Mouse (Mus musculus) kidney, embryonic 14.5 days (tissue): ENCODE data around the gene Slc43a3. TPM values are rescaled to one million over a fixed set of nuclear protein-coding genes. Genes with fewer than 3 reads are reported as not detected.
A peak's percentile ranks its signal among the peaks of the same experiment; 100 is the strongest.

ENCODE experiments used
- ATAC-seq: fragments of 200-750 bp; cut with Nextera tagmentation; 2 replicates; pipeline ENCODE4 v1.8.0; 2017; ENCODE audit warnings: moderate number of reproducible peaks, mild to moderate bottlenecking, moderate TSS enrichment, moderate library complexity; ENCODE audit not compliant: low FRiP score, low TSS enrichment
- H3K27ac ChIP-seq: fragments of 300-500 bp; sonication (generic); 2 replicates; pipeline ENCODE4 v1.5.1; 2014; ENCODE audit warnings: low read depth, mild to moderate bottlenecking, low read length, moderate library complexity, mixed read lengths
- H3K27me3 ChIP-seq: fragments of 300-500 bp; sonication (generic); 2 replicates; pipeline ENCODE4 v1.6.1; 2014; ENCODE audit warnings: mild to moderate bottlenecking, low read length; ENCODE audit not compliant: control insufficient read depth, insufficient read depth
- H3K36me3 ChIP-seq: fragments of 300-500 bp; sonication (generic); 2 replicates; pipeline ENCODE4 v1.6.1; 2014; ENCODE audit warnings: low read length, mixed read lengths; ENCODE audit not compliant: control insufficient read depth, insufficient read depth
- H3K4me1 ChIP-seq: fragments of 300-500 bp; sonication (generic); 2 replicates; pipeline ENCODE4 v1.6.1; 2014; ENCODE audit warnings: low read length, mixed read lengths; ENCODE audit not compliant: control insufficient read depth, insufficient read depth
- H3K4me2 ChIP-seq: fragments of 300-500 bp; sonication (generic); replicated peaks from 2 replicates; pipeline ENCODE4 v1.6.1; 2014; ENCODE audit warnings: low read depth, mild to moderate bottlenecking, low read length
- H3K4me3 ChIP-seq: fragments of 300-500 bp; sonication (generic); 2 replicates; pipeline ENCODE4 v1.5.1; 2014; ENCODE audit warnings: mild to moderate bottlenecking, low read length
- H3K9ac ChIP-seq: fragments of 300-500 bp; sonication (generic); 2 replicates; pipeline ENCODE4 v1.6.1; 2014; ENCODE audit warnings: low read depth, mild to moderate bottlenecking, low read length, moderate library complexity
- H3K9me3 ChIP-seq: fragments of 300-500 bp; sonication (generic); 2 replicates; pipeline ENCODE4 v1.6.1; 2016; ENCODE audit warnings: low read length; ENCODE audit not compliant: control insufficient read depth
- WGBS: fragments of 180-500 bp; shearing (Covaris S2); extraction: QIAGEN DNeasy Blood & Tissue Kit; methylation state at CpG from one replicate; pipeline ENCODE4 v1.1.7; 2014; 5-methylcytosine and 5-hydroxymethylcytosine counted together
- polyA plus RNA-seq: library from polyadenylated mRNA; unstranded; fragments of >200 nt; fragmentation: Nextera tagmentation; extraction: Ambion mirVana; gene quantifications from 2 replicates; pipeline ENCODE4 v1.2.1, GENCODE M21; 2014

The Slc43a3 gene
- polyA plus RNA-seq, 1 experiment from 2014 or later = 53.7 TPM

DNA sequence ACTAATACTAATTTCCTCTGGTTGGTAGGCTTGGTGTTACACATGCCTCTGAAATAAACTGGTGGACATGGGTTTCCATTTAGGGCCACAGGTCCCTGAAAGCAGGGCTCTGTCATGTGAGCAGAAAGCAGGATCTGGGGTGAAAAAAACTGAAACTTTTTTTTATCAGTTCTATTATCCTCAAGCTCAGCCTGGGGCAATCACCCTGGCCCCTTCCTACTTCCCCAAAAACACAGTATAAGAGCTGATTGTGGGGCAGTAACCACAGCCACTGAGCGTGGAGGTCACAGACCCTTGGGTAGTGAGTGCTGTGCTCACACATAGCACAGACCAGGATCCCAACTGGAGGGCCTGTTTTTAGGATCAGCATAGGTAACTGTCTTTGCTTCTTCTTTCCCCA is 51.6 kb downstream of the Slc43a3 start, which contains the start of gene Prg3:
Prg3 (plus strand) TSS at position 286 of the 400 bp plus-strand sequence.
- Histone ChIP-seq H3K27ac (no peak within 1 kb of the TSS), H3K9me3 (no peaks in the 10 kb centered on the region), H3K9ac (no peak within 1 kb of the TSS), H3K27me3 (no peaks in the 10 kb centered on the region), H3K4me2 (no peak within 1 kb of the TSS), H3K36me3 (no peaks in the 10 kb centered on the region), H3K4me1 (no peaks in the 10 kb centered on the region), H3K4me3 (no peak within 1 kb of the TSS)
- WGBS = 74% methylated on average over 1 of the region's 1 CpGs
- no peak for ATAC-seq

DNA sequence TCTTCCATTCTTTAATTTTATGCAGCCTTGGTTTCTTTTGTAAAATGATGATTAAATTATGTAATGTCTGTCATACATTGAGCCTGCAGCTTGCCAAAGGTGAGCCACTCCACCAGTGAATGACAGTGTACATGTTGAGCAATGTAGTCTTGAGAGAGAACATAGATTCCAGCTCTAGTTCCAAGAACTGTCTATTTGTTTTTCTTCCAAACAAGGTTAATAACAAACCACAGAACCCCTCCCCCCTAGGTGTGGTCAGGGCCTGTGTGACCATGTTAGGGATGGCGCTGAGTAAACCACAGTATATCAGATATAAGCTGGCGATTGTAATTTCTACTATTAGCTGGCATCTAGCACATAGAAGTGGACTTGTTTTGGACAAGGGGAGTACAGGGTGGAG is 60.0 kb downstream of the Slc43a3 start:
- ATAC-seq = no peak
- no peak overlapping the region for H3K27ac ChIP-seq
- H3K27me3 ChIP-seq = no peaks in the 10 kb centered on the region
- no peak overlapping the region for H3K4me2 ChIP-seq
- H3K4me3 ChIP-seq = no peak overlapping the region
- H3K9ac ChIP-seq = no peak overlapping the region
- H3K9me3 ChIP-seq = no peaks in the 10 kb centered on the region
- H3K4me1 ChIP-seq = no peaks in the 10 kb centered on the region
- 88% methylated on average over 2 of the region's 2 CpGs for WGBS
- no peaks in the 10 kb centered on the region for H3K36me3 ChIP-seq

DNA sequence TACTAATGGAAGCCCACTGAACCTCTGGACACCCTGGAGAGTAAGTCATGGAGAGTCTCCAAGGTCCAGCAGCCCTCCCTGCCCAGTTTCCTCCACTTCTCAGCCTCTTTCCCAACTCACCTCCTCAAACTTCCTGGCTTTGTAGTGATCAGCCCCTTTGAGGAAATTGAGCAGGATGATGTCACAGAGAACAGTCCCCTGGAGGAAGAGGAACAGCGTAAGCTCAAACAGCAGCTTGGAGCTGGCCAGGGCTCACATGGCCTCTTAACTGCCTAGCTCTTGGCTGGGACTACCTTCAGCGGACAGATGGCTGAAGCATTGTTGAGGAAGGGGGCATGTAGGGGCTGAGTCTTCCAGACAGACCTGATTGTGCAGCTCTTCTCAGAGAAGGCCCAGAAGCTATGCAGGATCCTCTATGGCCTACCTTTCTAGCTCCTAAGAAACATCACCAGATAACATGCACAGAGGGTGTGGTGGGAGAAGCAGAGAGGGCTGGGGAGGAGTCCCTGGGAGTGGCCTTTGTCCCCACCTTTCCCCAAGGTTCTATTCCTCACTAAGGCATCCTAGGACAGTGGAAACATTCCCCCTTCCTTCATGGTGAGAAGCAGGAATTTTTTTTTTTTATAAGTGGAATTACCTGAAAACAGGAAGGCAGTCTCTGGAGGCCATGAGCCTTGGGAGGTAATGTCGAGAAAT is 63.3 kb downstream of the Slc43a3 start:
- H3K4me1 ChIP-seq = no peaks in the 10 kb centered on the region
- 68% methylated on average over 3 of the region's 3 CpGs for WGBS
- H3K4me3 ChIP-seq = no peak overlapping the region
- no peaks in the 10 kb centered on the region for H3K9me3 ChIP-seq
- H3K27ac ChIP-seq = no peak overlapping the region
- ATAC-seq = peak; percentile 58; the same call in 1 of the 2 replicates
- H3K4me2 ChIP-seq = no peak overlapping the region
- H3K9ac ChIP-seq = no peak overlapping the region
- H3K36me3 ChIP-seq = no peaks in the 10 kb centered on the region
- no peaks in the 10 kb centered on the region for H3K27me3 ChIP-seq

DNA sequence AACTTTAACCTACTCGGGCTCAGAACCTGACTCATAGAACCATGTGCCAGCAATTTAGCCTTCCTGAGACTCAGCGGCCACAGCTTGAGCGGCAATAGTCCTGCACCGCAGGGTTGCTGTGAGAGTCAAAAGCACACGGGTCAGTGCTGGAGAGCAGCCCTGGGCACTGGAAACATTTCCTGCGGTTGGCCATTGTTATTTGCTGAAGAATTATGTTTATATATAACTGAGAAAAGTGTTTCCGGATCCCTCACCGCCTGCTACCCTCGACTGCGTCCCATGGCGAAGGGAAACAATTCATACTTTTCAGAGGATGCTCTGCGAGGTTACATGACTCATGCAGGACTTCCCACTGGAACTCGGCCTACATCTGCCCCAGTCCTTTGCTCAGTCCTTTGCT is 65.1 kb downstream of the Slc43a3 start:
- Histone ChIP-seq H3K27me3 (no peaks in the 10 kb centered on the region), H3K27ac (no peak overlapping the region), H3K4me2 (no peak overlapping the region), H3K9ac (no peak overlapping the region), H3K4me1 (no peaks in the 10 kb centered on the region), H3K4me3 (no peak overlapping the region), H3K9me3 (no peaks in the 10 kb centered on the region), H3K36me3 (no peaks in the 10 kb centered on the region)
- no peak for ATAC-seq
- WGBS = 85% methylated on average over 13 of the region's 13 CpGs

DNA sequence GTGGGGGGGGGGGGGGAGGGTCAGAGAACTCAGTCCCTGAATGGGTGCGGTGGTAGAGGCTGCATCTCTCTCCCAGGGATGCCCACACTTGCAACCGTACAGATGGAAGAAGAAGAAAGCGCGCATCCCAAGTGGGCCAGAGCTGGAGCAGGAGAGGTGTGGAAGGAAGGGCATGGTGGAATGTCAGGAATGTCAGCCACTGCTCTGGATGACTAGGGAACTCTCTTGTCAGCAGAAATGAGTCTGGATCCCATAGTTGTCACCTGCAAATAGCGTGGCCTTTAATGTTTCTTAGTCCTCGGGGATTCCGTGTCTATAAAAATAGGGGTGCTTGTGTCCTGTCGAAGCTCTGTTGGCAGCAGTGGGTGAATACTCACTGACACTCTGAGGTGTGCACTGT is 66.2 kb downstream of the Slc43a3 start:
- H3K4me2 ChIP-seq = no peak overlapping the region
- ATAC-seq = no peak
- 73% methylated on average over 8 of the region's 8 CpGs for WGBS

DNA sequence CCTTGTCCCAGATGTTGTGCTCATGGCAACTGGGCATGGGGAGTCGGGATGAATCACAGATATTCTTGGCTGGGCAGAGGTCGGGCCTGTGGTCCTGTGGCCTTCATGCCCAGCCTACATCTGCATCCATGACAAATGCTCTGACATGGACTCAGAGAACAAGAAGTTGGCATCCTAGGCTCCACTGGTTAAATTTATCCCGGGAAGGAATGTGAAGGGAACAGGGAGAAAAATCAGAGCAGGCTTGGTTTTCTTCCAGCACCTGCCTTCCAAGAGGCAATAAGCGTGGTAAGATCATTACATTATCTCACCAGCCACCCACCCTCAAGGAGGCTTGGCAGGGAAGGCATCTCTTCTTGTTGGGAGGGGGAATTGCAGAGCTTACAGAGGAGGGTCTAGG is 68.0 kb downstream of the Slc43a3 start:
- H3K9ac ChIP-seq = no peak overlapping the region
- 88% methylated on average over 4 of the region's 4 CpGs for WGBS
- H3K4me2 ChIP-seq = no peak overlapping the region

More for the DNA sequence above, 66.2 kb downstream of the Slc43a3 start:
- no peak overlapping the region for H3K27ac ChIP-seq
- no peak overlapping the region for H3K4me3 ChIP-seq
- H3K27me3 ChIP-seq = no peaks in the 10 kb centered on the region
- no peaks in the 10 kb centered on the region for H3K4me1 ChIP-seq
- no peaks in the 10 kb centered on the region for H3K36me3 ChIP-seq
- no peaks in the 10 kb centered on the region for H3K9me3 ChIP-seq
- H3K9ac ChIP-seq = no peak overlapping the region

DNA sequence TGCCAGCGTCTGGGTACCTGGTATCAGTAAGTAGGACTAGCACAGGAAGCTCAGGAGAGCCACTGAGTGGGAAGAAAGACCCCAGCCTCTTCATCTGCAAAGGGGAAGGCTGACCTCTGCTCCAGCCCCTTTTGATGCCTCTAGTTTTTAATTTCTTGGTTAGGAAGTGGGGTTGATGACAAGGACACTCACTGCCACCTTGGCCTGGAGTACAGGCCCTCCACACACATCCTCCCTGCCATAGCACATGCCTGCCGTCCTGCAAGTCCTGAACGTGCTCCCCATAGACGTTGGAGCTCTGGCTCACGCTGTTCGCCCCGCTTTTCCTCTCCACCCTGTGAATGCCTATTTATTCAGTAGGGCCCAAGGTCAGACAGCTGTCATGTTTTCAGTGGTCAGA is 70.2 kb downstream of the Slc43a3 start:
- ATAC-seq = no peak
- no peaks in the 10 kb centered on the region for H3K36me3 ChIP-seq
- 82% methylated on average over 7 of the region's 7 CpGs for WGBS
- H3K4me2 ChIP-seq = no peak overlapping the region
- no peaks in the 10 kb centered on the region for H3K4me1 ChIP-seq
- no peaks in the 10 kb centered on the region for H3K9me3 ChIP-seq
- H3K4me3 ChIP-seq = no peak overlapping the region
- H3K9ac ChIP-seq = no peak overlapping the region
- H3K27me3 ChIP-seq = no peaks in the 10 kb centered on the region
- no peak overlapping the region for H3K27ac ChIP-seq

More for the DNA sequence above, 68.0 kb downstream of the Slc43a3 start:
- no peak overlapping the region for H3K4me3 ChIP-seq
- H3K36me3 ChIP-seq = no peaks in the 10 kb centered on the region
- H3K27ac ChIP-seq = no peak overlapping the region
- no peak for ATAC-seq
- no peaks in the 10 kb centered on the region for H3K4me1 ChIP-seq
- H3K9me3 ChIP-seq = no peaks in the 10 kb centered on the region
- H3K27me3 ChIP-seq = no peaks in the 10 kb centered on the region

DNA sequence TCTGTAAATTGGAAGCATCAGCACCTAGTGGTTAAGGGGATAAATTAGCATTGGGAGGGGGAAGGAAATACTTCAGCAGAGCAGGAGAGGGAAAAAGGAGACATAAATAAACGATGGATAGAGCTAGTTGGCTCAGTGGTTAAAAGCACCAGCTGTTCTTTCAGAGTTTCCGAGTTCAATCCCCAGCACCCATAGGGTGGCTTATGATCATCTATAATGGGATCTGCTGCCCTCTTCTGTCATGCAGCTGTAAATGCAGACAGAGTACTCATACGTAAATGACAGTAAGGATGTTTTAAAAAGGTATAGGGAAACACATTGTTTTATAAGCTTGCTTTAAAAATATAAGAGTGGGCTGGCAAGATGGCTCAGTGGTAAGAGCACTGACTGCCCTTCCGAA is 71.3 kb downstream of the Slc43a3 start:
- no peak overlapping the region for H3K27ac ChIP-seq
- no peaks in the 10 kb centered on the region for H3K27me3 ChIP-seq
- ATAC-seq = no peak
- H3K4me1 ChIP-seq = peaks cover 3% of the 10 kb centered on the region; the same call in 1 of the 2 replicates
- no peaks in the 10 kb centered on the region for H3K36me3 ChIP-seq
- no peaks in the 10 kb centered on the region for H3K9me3 ChIP-seq
- H3K9ac ChIP-seq = no peak overlapping the region
- no peak overlapping the region for H3K4me3 ChIP-seq
- no peak overlapping the region for H3K4me2 ChIP-seq
- WGBS = 24% methylated on average over 4 of the region's 4 CpGs
